In genomic region chr7:132656075-132656474, GRCm38 (mm10) we compare ENCODE assay signal across 8 mouse cellular contexts. TPM values are rescaled to one million over a fixed set of nuclear protein-coding genes. Genes with fewer than 3 reads are reported as not detected.
DNase-seq lines count a peak whose midpoint lies in the region; ATAC-seq lines count a peak whose summit lies in the region.

No protein-coding gene starts in this region.

- H3K4me3 ChIP-seq in hindbrain, embryonic 15.5 days: no peak overlapping the region

- no peak overlapping the region; the same call in 1 of the 2 replicates for H3K27ac ChIP-seq in hindbrain, embryonic 15.5 days (replicated peaks)

- DNase-seq in T-cell, adult 2 months (ENCODE audit: low spot score): peak; percentile 85
- DNase-seq in cerebellum, postnatal 25 days: peak; percentile 93 to 96
- peak; percentile 87 to 90 for DNase-seq in frontal cortex, postnatal 36 days (ENCODE audit: low spot score in 2 of 2)
- DNase-seq in layer of hippocampus, postnatal 36 days: peak; percentile 83 to 86
- peak; percentile 90 for DNase-seq in lung, postnatal 25 days (ENCODE audit: low spot score)
- DNase-seq in retina, adult 2 months (ENCODE audit: low read depth, low spot score): peak; percentile 69
- DNase-seq in thymus, postnatal 25 days: peak; percentile 90

- WGBS in hindbrain, embryonic 15.5 days: 12% methylated on average over 9 of the region's 9 CpGs

- no peaks in the 10 kb centered on the region for H3K9me3 ChIP-seq in hindbrain, embryonic 15.5 days

- no peak overlapping the region for H3K4me2 ChIP-seq in hindbrain, embryonic 15.5 days

- ATAC-seq in hindbrain, embryonic 15.5 days (ENCODE audit: low FRiP score, low read depth): peak; percentile 46; the same call in 1 of the 2 replicates

- H3K27me3 ChIP-seq in hindbrain, embryonic 15.5 days: no peaks in the 10 kb centered on the region

- peaks cover 21% of the 10 kb centered on the region for H3K4me1 ChIP-seq in hindbrain, embryonic 15.5 days (replicated peaks)

- no peaks in the 10 kb centered on the region for H3K36me3 ChIP-seq in hindbrain, embryonic 15.5 days

- no peak overlapping the region for H3K9ac ChIP-seq in hindbrain, embryonic 15.5 days

RNA-seq across cellular contexts. Expression of gene Lhpp, which starts 45.6 kb away (rescaled TPM):
- polyA plus RNA-seq in hindbrain, embryonic 15.5 days (2015; fragmentation: Nextera tagmentation; extraction: Ambion mirVana): 45.8 and 50.6 TPM in 2 replicates
- 10 to 100 TPM; 25.5 to 26.0 TPM for total RNA-seq in layer of hippocampus, postnatal 36 days (2021)

RNA-seq across cellular contexts. Expression of gene Nkx1-2, which starts 56.6 kb away (rescaled TPM):
- 0.52 and 0.63 TPM in 2 replicates for polyA plus RNA-seq in hindbrain, embryonic 15.5 days (2015; fragmentation: Nextera tagmentation; extraction: Ambion mirVana)
- total RNA-seq in layer of hippocampus, postnatal 36 days (2021): not detected
